Mouse (Mus musculus) forebrain, postnatal 0 days (tissue): ENCODE measurements at regions not wholly inside any gene's neighbourhood (a gene's known extent, or its start where the extent isn't known, plus 50 kb on each side); places are given as distances from the start of the nearest gene placed in this dataset.

Experiments used
- ATAC-seq: fragments of 200-750 bp; cut with Nextera tagmentation; 2 replicates; pipeline ENCODE4 v1.8.0; 2017; ENCODE audit warnings: mild to moderate bottlenecking, moderate library complexity
- DNase-seq: peaks from one replicate; pipeline ENCODE4 v3.0.0-alpha.2; 2015
- H3K27ac ChIP-seq: fragments of 300-500 bp; sonication (generic); 2 replicates; pipeline ENCODE4 v1.5.1; 2014; ENCODE audit warnings: low read depth, mild to moderate bottlenecking, antibody characterized with exemption, low read length, moderate library complexity, mixed read lengths
- H3K27me3 ChIP-seq: fragments of 300-500 bp; sonication (generic); 2 replicates; pipeline ENCODE4 v1.6.1; 2014; ENCODE audit warnings: mild to moderate bottlenecking, low read length, mixed read lengths; ENCODE audit not compliant: insufficient read depth
- H3K36me3 ChIP-seq: fragments of 300-500 bp; sonication (generic); 2 replicates; pipeline ENCODE4 v1.6.1; 2014; ENCODE audit warnings: mild to moderate bottlenecking, moderate library complexity; ENCODE audit not compliant: insufficient read depth
- H3K4me1 ChIP-seq: fragments of 300-500 bp; sonication (generic); 2 replicates; pipeline ENCODE4 v1.6.1; 2014; ENCODE audit warnings: antibody characterized with exemption; ENCODE audit not compliant: insufficient read depth
- H3K4me2 ChIP-seq: fragments of 300-500 bp; sonication (generic); 2 replicates; pipeline ENCODE4 v1.6.1; 2014; ENCODE audit warnings: low read depth, mild to moderate bottlenecking, moderate library complexity
- H3K4me3 ChIP-seq: fragments of 300-500 bp; sonication (generic); 2 replicates; pipeline ENCODE4 v1.5.1; 2014; ENCODE audit warnings: low read depth, low read length, mixed read lengths
- H3K9ac ChIP-seq: fragments of 300-500 bp; sonication (generic); 2 replicates; pipeline ENCODE4 v1.6.1; 2014; ENCODE audit warnings: mild to moderate bottlenecking
- H3K9me3 ChIP-seq: fragments of 300-500 bp; sonication (generic); 2 replicates; pipeline ENCODE4 v1.6.1; 2016; ENCODE audit warnings: low read length
- CTCF ChIP-seq: sonication (generic); IDR thresholded peaks from 2 replicates; pipeline ENCODE4 v1.5.1; 2016; ENCODE audit warnings: antibody characterized with exemption, control low read depth, low read depth
- WGBS: fragments of 180-500 bp; shearing (Covaris S2); extraction: QIAGEN DNeasy Blood & Tissue Kit; methylation state at CpG from one replicate; pipeline ENCODE4 v1.1.7; 2014; 5-methylcytosine and 5-hydroxymethylcytosine counted together

- ATAC-seq (peak; percentile 56; the same call in 1 of the 2 replicates), DNase-seq (peak; percentile 90)
- Histone ChIP-seq H3K4me2 (no peak overlapping the region), H3K27me3 (no peaks in the 10 kb centered on the region), H3K9me3 (no peaks in the 10 kb centered on the region), H3K4me3 (no peak overlapping the region), H3K9ac (no peak overlapping the region), H3K27ac (no peak overlapping the region), H3K4me1 (no peaks in the 10 kb centered on the region), H3K36me3 (no peaks in the 10 kb centered on the region)
- peak; percentile 84 for TF ChIP-seq CTCF
- 14% methylated on average over 8 of the region's 8 CpGs for WGBS
Measured at GRCm38 (mm10) chr16:79168193-79168592, 77.3 kb upstream of the Tmprss15 start.

GRCm38 (mm10) chr16:79142813-79143212, 51.9 kb upstream of the Tmprss15 start:
- Histone ChIP-seq H3K9ac (no peak overlapping the region), H3K36me3 (no peaks in the 10 kb centered on the region), H3K9me3 (no peaks in the 10 kb centered on the region), H3K4me2 (no peak overlapping the region), H3K27ac (no peak overlapping the region), H3K4me1 (no peaks in the 10 kb centered on the region), H3K27me3 (no peaks in the 10 kb centered on the region), H3K4me3 (no peak overlapping the region)
- TF ChIP-seq CTCF = no peak
- DNase-seq (no peak), ATAC-seq (no peak)
- 83% methylated on average over 1 of the region's 1 CpGs for WGBS
